Mouse (Mus musculus): ENCODE measurements around the gene Arhgap4. TPM values are rescaled to one million over a fixed set of nuclear protein-coding genes. Genes with fewer than 3 reads are reported as not detected.

Gene Arhgap4
- polyA plus RNA-seq, 1 experiment, result 0.24 TPM

- H3K27me3 ChIP-seq (ENCODE audit: control insufficient read depth, insufficient read depth, insufficient read length), result no peaks in the 10 kb centered on the region
- H3K4me3 ChIP-seq, result no peak overlapping the region
- H3K4me2 ChIP-seq (ENCODE audit: low read depth), result no peak overlapping the region
- no peaks in the 10 kb centered on the region for H3K36me3 ChIP-seq (ENCODE audit: control insufficient read depth, insufficient read depth)
- no peaks in the 10 kb centered on the region for H3K79me2 ChIP-seq (ENCODE audit: control insufficient read depth, insufficient read depth)
- H3ac ChIP-seq (ENCODE audit: control insufficient read depth, insufficient read length), result no peak overlapping the region
- TF ChIP-seq TCF12 (IDR thresholded peaks at IDR 0.05; ENCODE audit: insufficient read depth, poor library complexity, severe bottlenecking) (no peak), MYOG (IDR thresholded peaks at IDR 0.05; ENCODE audit: control insufficient read depth in 1 of 3, insufficient read depth in 1 of 3, insufficient read length in 2 of 3, low read depth in 2 of 3) (no peak), CEBPB (IDR thresholded peaks at IDR 0.05; ENCODE audit: insufficient read depth, poor library complexity, severe bottlenecking) (no peak), TCF3 (IDR thresholded peaks at IDR 0.05; ENCODE audit: insufficient read length, low read depth) (no peak), POLR2AphosphoS2 (IDR thresholded peaks at IDR 0.05; ENCODE audit: insufficient read length, low read depth) (no peak), REST (IDR thresholded peaks at IDR 0.05; ENCODE audit: insufficient read depth, insufficient read length) (no peak), SRF (IDR thresholded peaks at IDR 0.05; ENCODE audit: control insufficient read depth, insufficient read length, low read depth) (no peak), MYOD1 (IDR thresholded peaks at IDR 0.05; ENCODE audit: control insufficient read depth in 1 of 3, insufficient read length in 2 of 3, low read depth in 2 of 3) (no peak), USF1 (IDR thresholded peaks at IDR 0.05; ENCODE audit: low read depth) (no peak), MAX (IDR thresholded peaks at IDR 0.05; ENCODE audit: low read depth) (no peak), E2F4 (IDR thresholded peaks at IDR 0.05; ENCODE audit: insufficient read depth) (no peak), POLR2A (IDR thresholded peaks at IDR 0.05; ENCODE audit: insufficient read length, low read depth) (no peak)
These were observed 10.5 kb downstream of the Arhgap4 start for GRCm38 (mm10) chrX:73911156-73911555.

GRCm38 (mm10) chrX:73910451-73910850, 11.2 kb downstream of the Arhgap4 start:
- Histone ChIP-seq H3ac (ENCODE audit: control insufficient read depth, insufficient read length) (no peak overlapping the region), H3K27me3 (ENCODE audit: control insufficient read depth, insufficient read depth, insufficient read length) (no peaks in the 10 kb centered on the region), H3K4me3 (no peak overlapping the region), H3K79me2 (ENCODE audit: control insufficient read depth, insufficient read depth) (no peaks in the 10 kb centered on the region), H3K4me2 (ENCODE audit: low read depth) (no peak overlapping the region), H3K36me3 (ENCODE audit: control insufficient read depth, insufficient read depth) (no peaks in the 10 kb centered on the region)
- TF ChIP-seq POLR2A (IDR thresholded peaks at IDR 0.05; ENCODE audit: insufficient read length, low read depth) (no peak), MYOG (IDR thresholded peaks at IDR 0.05; ENCODE audit: control insufficient read depth in 1 of 3, insufficient read depth in 1 of 3, insufficient read length in 2 of 3, low read depth in 2 of 3) (no peak), TCF3 (IDR thresholded peaks at IDR 0.05; ENCODE audit: insufficient read length, low read depth) (no peak), MYOD1 (IDR thresholded peaks at IDR 0.05; ENCODE audit: control insufficient read depth in 1 of 3, insufficient read length in 2 of 3, low read depth in 2 of 3) (no peak), USF1 (IDR thresholded peaks at IDR 0.05; ENCODE audit: low read depth) (no peak), CEBPB (IDR thresholded peaks at IDR 0.05; ENCODE audit: insufficient read depth, poor library complexity, severe bottlenecking) (no peak), SRF (IDR thresholded peaks at IDR 0.05; ENCODE audit: control insufficient read depth, insufficient read length, low read depth) (no peak), REST (IDR thresholded peaks at IDR 0.05; ENCODE audit: insufficient read depth, insufficient read length) (no peak), MAX (IDR thresholded peaks at IDR 0.05; ENCODE audit: low read depth) (no peak), E2F4 (IDR thresholded peaks at IDR 0.05; ENCODE audit: insufficient read depth) (no peak)

GRCm38 (mm10) chrX:73910049-73910448, 11.6 kb downstream of the Arhgap4 start:
- no peak overlapping the region for H3K4me3 ChIP-seq
- H3K4me2 ChIP-seq (ENCODE audit: low read depth), result no peak overlapping the region
- H3K79me2 ChIP-seq (ENCODE audit: control insufficient read depth, insufficient read depth), result no peaks in the 10 kb centered on the region
- no peaks in the 10 kb centered on the region for H3K36me3 ChIP-seq (ENCODE audit: control insufficient read depth, insufficient read depth)
- TF ChIP-seq CEBPB (IDR thresholded peaks at IDR 0.05; ENCODE audit: insufficient read depth, poor library complexity, severe bottlenecking), result no peak
- no peak for TF ChIP-seq E2F4 (IDR thresholded peaks at IDR 0.05; ENCODE audit: insufficient read depth)
- no peak for TF ChIP-seq REST (IDR thresholded peaks at IDR 0.05; ENCODE audit: insufficient read depth, insufficient read length)
- TF ChIP-seq MYOD1 (IDR thresholded peaks at IDR 0.05; ENCODE audit: control insufficient read depth in 1 of 3, insufficient read length in 2 of 3, low read depth in 2 of 3), result no peak
- no peak for TF ChIP-seq TCF3 (IDR thresholded peaks at IDR 0.05; ENCODE audit: insufficient read length, low read depth)
- no peak for TF ChIP-seq SRF (IDR thresholded peaks at IDR 0.05; ENCODE audit: control insufficient read depth, insufficient read length, low read depth)
- no peak for TF ChIP-seq MAX (IDR thresholded peaks at IDR 0.05; ENCODE audit: low read depth)
- no peak overlapping the region for H3ac ChIP-seq (ENCODE audit: control insufficient read depth, insufficient read length)
- no peaks in the 10 kb centered on the region for H3K27me3 ChIP-seq (ENCODE audit: control insufficient read depth, insufficient read depth, insufficient read length)

GRCm38 (mm10) chrX:73897959-73898358, 23.7 kb downstream of the Arhgap4 start:
- Histone ChIP-seq H3K79me2 (ENCODE audit: control insufficient read depth, insufficient read depth) (no peaks in the 10 kb centered on the region), H3K36me3 (ENCODE audit: control insufficient read depth, insufficient read depth) (no peaks in the 10 kb centered on the region), H3ac (ENCODE audit: control insufficient read depth, insufficient read length) (no peak overlapping the region), H3K4me2 (ENCODE audit: low read depth) (no peak overlapping the region), H3K4me3 (no peak overlapping the region), H3K27me3 (ENCODE audit: control insufficient read depth, insufficient read depth, insufficient read length) (peaks cover 6% of the 10 kb centered on the region)
- TF ChIP-seq TCF12 (IDR thresholded peaks at IDR 0.05; ENCODE audit: insufficient read depth, poor library complexity, severe bottlenecking), result no peak
- no peak for TF ChIP-seq POLR2A (IDR thresholded peaks at IDR 0.05; ENCODE audit: insufficient read length, low read depth)
- TF ChIP-seq POLR2AphosphoS2 (IDR thresholded peaks at IDR 0.05; ENCODE audit: insufficient read length, low read depth), result no peak
- no peak for TF ChIP-seq MYOD1 (IDR thresholded peaks at IDR 0.05; ENCODE audit: control insufficient read depth in 1 of 3, insufficient read length in 2 of 3, low read depth in 2 of 3)
- no peak for TF ChIP-seq MYOG (IDR thresholded peaks at IDR 0.05; ENCODE audit: control insufficient read depth in 1 of 3, insufficient read depth in 1 of 3, insufficient read length in 2 of 3, low read depth in 2 of 3)
- no peak for TF ChIP-seq E2F4 (IDR thresholded peaks at IDR 0.05; ENCODE audit: insufficient read depth)
- no peak for TF ChIP-seq MAX (IDR thresholded peaks at IDR 0.05; ENCODE audit: low read depth)
- TF ChIP-seq CEBPB (IDR thresholded peaks at IDR 0.05; ENCODE audit: insufficient read depth, poor library complexity, severe bottlenecking), result no peak
- TF ChIP-seq SRF (IDR thresholded peaks at IDR 0.05; ENCODE audit: control insufficient read depth, insufficient read length, low read depth), result no peak
- no peak for TF ChIP-seq TCF3 (IDR thresholded peaks at IDR 0.05; ENCODE audit: insufficient read length, low read depth)
- TF ChIP-seq REST (IDR thresholded peaks at IDR 0.05; ENCODE audit: insufficient read depth, insufficient read length), result no peak
- TF ChIP-seq USF1 (IDR thresholded peaks at IDR 0.05; ENCODE audit: low read depth), result no peak

- Histone ChIP-seq H3K4me3 (no peak within 1 kb of the TSS), H3K4me2 (ENCODE audit: low read depth) (no peak within 1 kb of the TSS), H3K27me3 (ENCODE audit: control insufficient read depth, insufficient read depth, insufficient read length) (peaks cover 26% of the 10 kb centered on the region), H3K79me2 (ENCODE audit: control insufficient read depth, insufficient read depth) (no peaks in the 10 kb centered on the region), H3ac (ENCODE audit: control insufficient read depth, insufficient read length) (no peak within 1 kb of the TSS), H3K36me3 (ENCODE audit: control insufficient read depth, insufficient read depth) (no peaks in the 10 kb centered on the region)
- TF ChIP-seq TCF3 (IDR thresholded peaks at IDR 0.05; ENCODE audit: insufficient read length, low read depth) (no peak), TCF12 (IDR thresholded peaks at IDR 0.05; ENCODE audit: insufficient read depth, poor library complexity, severe bottlenecking) (no peak), MAX (IDR thresholded peaks at IDR 0.05; ENCODE audit: low read depth) (no peak), SRF (IDR thresholded peaks at IDR 0.05; ENCODE audit: control insufficient read depth, insufficient read length, low read depth) (no peak)
These were observed 26.0 kb downstream of the Arhgap4 start, which contains the start of gene L1cam for GRCm38 (mm10) chrX:73895719-73896118. TSS of gene L1cam (minus strand) at chrX:73896105.
